In genomic region chr19:47491853-47492252, GRCm38 (mm10) we compare ENCODE assay signal across 12 mouse cellular contexts. TPM values are rescaled to one million over a fixed set of nuclear protein-coding genes. Genes with fewer than 3 reads are reported as not detected.
A peak's percentile ranks its signal among the peaks of the same experiment; 100 is the strongest.
DNase-seq lines count a peak whose midpoint lies in the region; ATAC-seq and TF ChIP-seq lines count a peak whose summit lies in the region.
"Had no signal": no experiment of that assay in that cellular context is flagged by ENCODE, and none has a peak within 500 bp of the region (broad histone marks: within the 10 kb centered on the region; RNA-seq: fewer than 3 reads in every experiment).

No protein-coding gene starts in this region.

- no peaks in the 10 kb centered on the region for H3K36me3 ChIP-seq in heart, embryonic 12.5 days
- no peaks in the 10 kb centered on the region for H3K36me3 ChIP-seq in midbrain, embryonic 12.5 days
- no peaks in the 10 kb centered on the region for H3K36me3 ChIP-seq in midbrain, embryonic 13.5 days
- H3K36me3 ChIP-seq: G1E had no signal

- H3K4me3 ChIP-seq in heart, embryonic 12.5 days = no peak overlapping the region
- no peak overlapping the region for H3K4me3 ChIP-seq in midbrain, embryonic 12.5 days
- H3K4me3 ChIP-seq in midbrain, embryonic 13.5 days (replicated peaks) = no peak overlapping the region
- H3K4me3 ChIP-seq in embryonic fibroblast, embryonic 13.5 days (ENCODE audit: insufficient read depth, low read length) = no peak overlapping the region

- 55% methylated on average over 2 of the region's 2 CpGs for WGBS in heart, embryonic 12.5 days
- WGBS in midbrain, embryonic 12.5 days = 71% methylated on average over 2 of the region's 2 CpGs
- WGBS in midbrain, embryonic 13.5 days = 61% methylated on average over 2 of the region's 2 CpGs

- no peak overlapping the region for H3K27ac ChIP-seq in heart, embryonic 12.5 days (ENCODE audit: poor library complexity, severe bottlenecking)
- peak overlapping the region; percentile 86; the same call in 1 of the 2 replicates for H3K27ac ChIP-seq in midbrain, embryonic 12.5 days (replicated peaks)
- no peak overlapping the region for H3K27ac ChIP-seq in midbrain, embryonic 13.5 days
- H3K27ac ChIP-seq in embryonic fibroblast, embryonic 13.5 days (ENCODE audit: insufficient read depth, low read length) = peak overlapping the region; percentile 72

- peaks cover 25% of the 10 kb centered on the region for H3K4me1 ChIP-seq in heart, embryonic 12.5 days (replicated peaks)
- H3K4me1 ChIP-seq in midbrain, embryonic 12.5 days = peaks cover 30% of the 10 kb centered on the region
- H3K4me1 ChIP-seq in midbrain, embryonic 13.5 days (replicated peaks) = peaks cover 26% of the 10 kb centered on the region
- H3K4me1 ChIP-seq in embryonic fibroblast, embryonic 13.5 days (ENCODE audit: control insufficient read depth, insufficient read depth, low read length) = peaks cover 16% of the 10 kb centered on the region

- no peak for TF ChIP-seq POLR2A in embryonic fibroblast, embryonic 13.5 days (IDR thresholded peaks at IDR 0.05; ENCODE audit: low read depth, low read length)

- no peak for TF ChIP-seq CTCF in embryonic fibroblast, embryonic 13.5 days (IDR thresholded peaks at IDR 0.05; ENCODE audit: borderline replicate concordance, insufficient read depth, low read length)

- H3K9me3 ChIP-seq in heart, embryonic 12.5 days (replicated peaks) = peaks cover 2% of the 10 kb centered on the region; the same call in 1 of the 2 replicates
- 0 out of 2 replicates have a peak, but pooled peaks cover 4% of the 10 kb centered on the region for H3K9me3 ChIP-seq in midbrain, embryonic 12.5 days
- H3K9me3 ChIP-seq in midbrain, embryonic 13.5 days = no peaks in the 10 kb centered on the region

- DNase-seq in heart, adult 18-20 months = no peak
- DNase-seq in retina, embryonic 14.5 days (ENCODE audit: low spot score) = no peak
- no peak for DNase-seq in left cerebral cortex, adult 8-10 months (ENCODE audit: low spot score in 2 of 2)
- DNase-seq in adipocyte (ENCODE audit: low spot score) = no peak
- DNase-seq: adrenal gland, postnatal 36 days; cerebellum, postnatal 36 days; kidney, postnatal 4 days had no signal

- H3K4me2 ChIP-seq in heart, embryonic 12.5 days = no peak overlapping the region
- no peak overlapping the region for H3K4me2 ChIP-seq in midbrain, embryonic 12.5 days (replicated peaks)
- H3K4me2 ChIP-seq in midbrain, embryonic 13.5 days (replicated peaks) = no peak overlapping the region

- 0 out of 2 replicates have a peak, but pooled peaks have one; percentile 20 for ATAC-seq in heart, embryonic 12.5 days (ENCODE audit: insufficient number of reproducible peaks, low FRiP score)
- ATAC-seq in midbrain, embryonic 12.5 days (ENCODE audit: low FRiP score, low read depth) = no peak
- no peak for ATAC-seq in midbrain, embryonic 13.5 days

- H3K27me3 ChIP-seq in heart, embryonic 12.5 days (replicated peaks) = no peaks in the 10 kb centered on the region
- peaks cover 5% of the 10 kb centered on the region; the same call in 1 of the 2 replicates for H3K27me3 ChIP-seq in midbrain, embryonic 12.5 days
- no peaks in the 10 kb centered on the region for H3K27me3 ChIP-seq in midbrain, embryonic 13.5 days

- H3K9ac ChIP-seq in heart, embryonic 12.5 days = no peak overlapping the region
- H3K9ac ChIP-seq in midbrain, embryonic 12.5 days (replicated peaks) = no peak overlapping the region
- no peak overlapping the region for H3K9ac ChIP-seq in midbrain, embryonic 13.5 days (replicated peaks)

RNA-seq across cellular contexts. Expression of gene Sh3pxd2a, which starts 27.7 kb away (rescaled TPM):
- 6.2 TPM in 2 replicates for polyA plus RNA-seq in heart, embryonic 12.5 days (2016; fragmentation: Nextera tagmentation; extraction: Ambion mirVana)
- total RNA-seq in heart, adult 18-20 months (2021) = 10 to 100 TPM; 45.5 to 48.7 TPM
- 2.9 and 3.2 TPM in 2 replicates for polyA plus RNA-seq in midbrain, embryonic 12.5 days (2016; fragmentation: Nextera tagmentation; extraction: Ambion mirVana)
- polyA plus RNA-seq in midbrain, embryonic 13.5 days (2015; fragmentation: Nextera tagmentation; extraction: Ambion mirVana) = 2.0 and 2.2 TPM in 2 replicates
- 150 and 157 TPM in 2 replicates for polyA plus RNA-seq in embryonic fibroblast, embryonic 13.5 days (2011; ENCODE audit: insufficient read length, low read depth, missing spikeins)
- 10 to 100 TPM; 29.9 to 33.2 (median 31.8) TPM for total RNA-seq in left cerebral cortex, adult 8-10 months (2022)
- polyA plus RNA-seq: G1E had no signal

RNA-seq across cellular contexts. Expression of gene Stn1, which starts 45.5 kb away (rescaled TPM):
- 34.2 and 35.3 TPM in 2 replicates for polyA plus RNA-seq in heart, embryonic 12.5 days (2016; fragmentation: Nextera tagmentation; extraction: Ambion mirVana)
- 10 to 100 TPM; 17.2 to 17.3 TPM for total RNA-seq in heart, adult 18-20 months (2021)
- polyA plus RNA-seq in midbrain, embryonic 12.5 days (2016; fragmentation: Nextera tagmentation; extraction: Ambion mirVana) = 41.9 and 45.9 TPM in 2 replicates
- 30.2 and 36.3 TPM in 2 replicates for polyA plus RNA-seq in midbrain, embryonic 13.5 days (2015; fragmentation: Nextera tagmentation; extraction: Ambion mirVana)
- polyA plus RNA-seq in embryonic fibroblast, embryonic 13.5 days (2011; ENCODE audit: insufficient read length, low read depth, missing spikeins) = 26.9 and 30.1 TPM in 2 replicates
- total RNA-seq in left cerebral cortex, adult 8-10 months (2022) = 10 to 100 TPM; 22.5 to 29.1 (median 25.3) TPM

Comparison
In these comparisons a context has a peak if more than half of its experiments do, and no peak if none do; other contexts are left out.
1. H3K27ac ChIP-seq: peak in midbrain, embryonic 12.5 days (single experiment) and embryonic fibroblast, embryonic 13.5 days (single experiment); none in heart, embryonic 12.5 days (single experiment) and midbrain, embryonic 13.5 days (single experiment).
2. RNA of gene Sh3pxd2a, which starts 27.7 kb away (polyA plus RNA-seq): 150 to 157 TPM in embryonic fibroblast, embryonic 13.5 days; 6.2 TPM in heart, embryonic 12.5 days, 2.9 to 3.2 TPM in midbrain, embryonic 12.5 days and 2.0 to 2.2 TPM in midbrain, embryonic 13.5 days; every median in the first group is over 10 times any median in the second.